Mouse (Mus musculus) colon, adult 2 months (tissue): ENCODE data around the gene Tmem254a. TPM values are rescaled to one million over a fixed set of nuclear protein-coding genes. Genes with fewer than 3 reads are reported as not detected.

ENCODE experiments used
- polyA plus RNA-seq: library from polyadenylated mRNA; depleted of rRNA; stranded (reverse); fragments of >200 nt; gene quantifications from 2 replicates; pipeline ENCODE4 v1.2.3, GENCODE M21; 2012; rRNA removed

The Tmem254a gene
- polyA plus RNA-seq: 33.8 and 40.2 TPM in 2 replicates

GRCm38 (mm10) chr14:25927562-25927881 is at the start of gene Tmem254a:
Tmem254a (minus strand) TSS chr14:25927672.

DNA sequence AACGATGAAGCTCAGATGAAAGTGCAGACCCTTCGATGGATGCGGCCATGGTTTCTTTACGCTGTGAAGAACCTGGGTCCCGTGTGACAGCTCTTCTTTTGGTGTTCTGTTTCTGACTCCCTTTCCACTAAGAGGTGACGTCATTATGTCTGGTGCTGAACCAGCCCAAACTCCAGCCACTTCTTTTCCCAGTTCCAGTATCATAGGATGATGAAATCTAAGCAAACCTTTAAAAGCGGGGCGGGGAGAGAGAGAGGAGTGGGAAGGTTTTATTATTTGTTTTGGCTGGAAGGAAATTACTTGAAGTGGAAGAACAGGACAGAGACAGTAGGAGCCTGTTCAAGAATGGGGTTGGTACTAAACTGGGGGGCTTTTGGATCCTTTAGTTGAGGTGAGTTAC is 10.5 kb upstream of the Tmem254a start, which contains the start of gene Cphx1:
Cphx1 (plus strand) TSS at position 301 of the 400 bp plus-strand sequence.

GRCm38 (mm10) chr14:25903000-25903399 is 24.5 kb downstream of the Tmem254a start, which contains the start of gene Plac9a:
Plac9a (minus strand) TSS chr14:25903100.

Other genes starting within 250 kb of the Tmem254a start
- 281 and 292 TPM in 2 replicates for gene Ppif, start 233.5 kb downstream of the Tmem254a start, polyA plus RNA-seq
- gene Zcchc24, start 158.6 kb downstream of the Tmem254a start, polyA plus RNA-seq: 25.6 and 26.5 TPM in 2 replicates
- 339 and 371 TPM in 2 replicates for gene Anxa11, start 85.5 kb downstream of the Tmem254a start, polyA plus RNA-seq
- 3.7 TPM in 2 replicates for gene Plac9a, start 24.6 kb downstream of the Tmem254a start, polyA plus RNA-seq
- gene Cphx1, start 10.6 kb upstream of the Tmem254a start, polyA plus RNA-seq: 0.88 and 1.0 TPM in 2 replicates
- gene Duxbl1, start 50.9 kb upstream of the Tmem254a start, polyA plus RNA-seq: 0.42 TPM in 1 of 2 replicates, not detected in the other
- gene Gm9780, start 115.0 kb upstream of the Tmem254a start, polyA plus RNA-seq: 262 and 350 TPM in 2 replicates
- 59.4 and 117 TPM in 2 replicates for gene Tmem254c, start 139.7 kb upstream of the Tmem254a start, polyA plus RNA-seq
- not detected in 2 replicates for gene Cphx2, start 153.8 kb upstream of the Tmem254a start, polyA plus RNA-seq
- not detected in 2 replicates for gene Cphx3, start 154.6 kb upstream of the Tmem254a start, polyA plus RNA-seq
- gene Duxbl2, start 190.7 kb upstream of the Tmem254a start, polyA plus RNA-seq: 0.10 and 0.51 TPM in 2 replicates